Mouse (Mus musculus): ENCODE data around the gene Cebpg.

GRCm38 (mm10) chr7:35080843-35081338 lies 24.5 kb upstream of the Cebpg start:
- no peak for TF ChIP-seq CTCF (IDR thresholded peaks at IDR 0.05; ENCODE audit: control insufficient read depth, insufficient read depth, insufficient replicate concordance, low read depth, low read length)
- no peak for TF ChIP-seq POLR2A (IDR thresholded peaks at IDR 0.05; ENCODE audit: control insufficient read depth, low read depth, low read length)

Measured in testis, adult 2 months (tissue).